Mouse (Mus musculus): ENCODE data around the gene Bcl11b. TPM values are rescaled to one million over a fixed set of nuclear protein-coding genes. Genes with fewer than 3 reads are reported as not detected.

Bcl11b gene
- polyA plus RNA-seq, 1 experiment from 2014 or later, result 5.2 TPM

DNA sequence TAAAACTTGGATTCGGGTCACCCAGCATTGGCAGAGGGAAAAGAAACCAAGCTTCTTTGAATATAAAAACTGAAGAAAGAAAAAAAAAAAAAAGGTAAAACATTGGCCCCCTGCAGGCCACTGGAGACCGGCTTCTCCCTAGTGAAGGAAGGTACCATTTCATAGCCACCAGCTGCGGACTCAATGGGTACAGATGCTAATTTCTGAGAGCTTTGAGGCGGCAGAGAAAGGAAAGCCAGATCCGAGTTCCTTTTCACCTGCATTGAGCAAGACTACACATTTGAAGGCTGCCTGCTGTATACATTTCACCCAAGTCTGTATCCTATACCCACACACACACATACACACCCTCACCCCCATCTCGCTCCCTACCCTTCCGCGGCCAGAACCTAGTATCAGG is 26.3 kb downstream of the Bcl11b start:
- H3K4me3 ChIP-seq (ENCODE audit: low read depth, low read length), result no peak overlapping the region
- no peak overlapping the region for H3K9ac ChIP-seq (ENCODE audit: low read depth, low read length)
- no peak for ATAC-seq
- 0 out of 2 replicates have a peak, but pooled peaks have one; percentile 9 for TF ChIP-seq CTCF (IDR thresholded peaks at IDR 0.05; ENCODE audit: low read depth)
- 80% methylated on average over 8 of the region's 8 CpGs for WGBS
- H3K9me3 ChIP-seq (ENCODE audit: control insufficient read depth), result no peaks in the 10 kb centered on the region
- H3K27ac ChIP-seq (ENCODE audit: low read depth, low read length), result no peak overlapping the region
- 0 out of 2 replicates have a peak, but pooled peaks cover 7% of the 10 kb centered on the region for H3K4me1 ChIP-seq (replicated peaks; ENCODE audit: control insufficient read depth, insufficient read depth, low read length)
- no peak overlapping the region for H3K4me2 ChIP-seq (replicated peaks; ENCODE audit: low read depth)
- H3K27me3 ChIP-seq (replicated peaks; ENCODE audit: control insufficient read depth, insufficient read depth, low read length), result no peaks in the 10 kb centered on the region
- H3K36me3 ChIP-seq (ENCODE audit: control insufficient read depth, insufficient read depth), result no peaks in the 10 kb centered on the region

DNA sequence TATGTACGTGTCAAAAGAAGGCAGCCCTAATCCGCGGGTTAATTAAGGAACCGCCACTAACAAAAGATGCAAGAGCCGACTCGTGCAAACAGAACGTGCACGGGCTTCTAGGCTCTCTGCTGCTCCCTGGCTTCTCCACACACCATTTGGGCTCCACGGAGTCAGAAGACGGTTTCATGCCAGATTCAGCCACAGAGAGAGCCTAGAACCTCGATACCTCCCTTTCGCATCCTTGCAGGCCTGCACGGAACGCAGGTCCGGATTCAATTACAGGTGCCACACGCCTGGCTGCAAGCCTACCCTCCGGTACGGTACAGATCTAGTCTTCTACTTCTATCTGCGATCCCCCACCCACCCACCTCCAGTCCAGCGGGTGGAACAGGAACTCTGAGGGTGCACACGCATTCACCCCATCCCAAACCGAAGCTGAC is 26.8 kb downstream of the Bcl11b start:
- no peak for ATAC-seq
- TF ChIP-seq CTCF (IDR thresholded peaks at IDR 0.05; ENCODE audit: low read depth), result peak; percentile 53
- no peak overlapping the region for H3K4me3 ChIP-seq (ENCODE audit: low read depth, low read length)
- H3K27ac ChIP-seq (ENCODE audit: low read depth, low read length), result no peak overlapping the region
- H3K9me3 ChIP-seq (ENCODE audit: control insufficient read depth), result no peaks in the 10 kb centered on the region
- H3K27me3 ChIP-seq (replicated peaks; ENCODE audit: control insufficient read depth, insufficient read depth, low read length), result no peaks in the 10 kb centered on the region
- no peaks in the 10 kb centered on the region for H3K36me3 ChIP-seq (ENCODE audit: control insufficient read depth, insufficient read depth)
- WGBS, result 56% methylated on average over 22 of the region's 22 CpGs
- no peak overlapping the region for H3K9ac ChIP-seq (ENCODE audit: low read depth, low read length)
- peak overlapping the region; percentile 45 for H3K4me2 ChIP-seq (replicated peaks; ENCODE audit: low read depth)
- 0 out of 2 replicates have a peak, but pooled peaks cover 7% of the 10 kb centered on the region for H3K4me1 ChIP-seq (replicated peaks; ENCODE audit: control insufficient read depth, insufficient read depth, low read length)

DNA sequence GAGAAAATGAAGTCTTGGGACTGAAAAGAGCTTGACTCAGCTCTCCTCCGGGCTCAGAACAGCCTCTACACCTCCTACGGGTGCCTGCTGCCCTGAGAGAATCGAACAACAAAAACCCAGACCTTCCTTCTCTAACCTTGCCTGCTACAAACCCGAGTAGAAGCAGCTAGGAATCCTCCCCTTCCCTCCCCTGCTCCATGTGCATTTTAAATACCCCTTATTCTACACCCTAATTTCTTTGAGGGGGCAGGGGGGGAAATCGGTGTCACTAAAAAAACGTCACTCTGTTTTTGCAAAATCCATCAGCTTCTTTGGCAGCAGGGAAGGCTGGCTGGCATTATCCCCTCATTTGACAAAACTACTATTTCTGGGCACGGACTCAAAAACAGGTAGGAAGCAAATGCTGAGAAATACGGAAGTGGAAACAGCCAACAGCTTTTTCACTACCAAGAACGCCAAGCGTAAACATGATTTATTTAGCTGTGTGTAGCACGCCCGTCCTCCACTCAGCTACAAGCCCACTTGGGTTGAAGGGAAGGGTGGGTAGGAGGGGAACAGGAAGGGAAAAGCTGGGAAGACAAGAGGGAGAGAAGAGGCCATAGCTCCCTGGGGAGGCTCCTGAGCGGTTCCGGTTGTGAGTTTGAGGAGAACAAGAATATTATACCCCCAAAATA is 27.4 kb downstream of the Bcl11b start:
- Histone ChIP-seq H3K27me3 (replicated peaks; ENCODE audit: control insufficient read depth, insufficient read depth, low read length) (no peaks in the 10 kb centered on the region), H3K9me3 (ENCODE audit: control insufficient read depth) (no peaks in the 10 kb centered on the region), H3K4me1 (replicated peaks; ENCODE audit: control insufficient read depth, insufficient read depth, low read length) (0 out of 2 replicates have a peak, but pooled peaks cover 7% of the 10 kb centered on the region), H3K36me3 (ENCODE audit: control insufficient read depth, insufficient read depth) (no peaks in the 10 kb centered on the region), H3K27ac (ENCODE audit: low read depth, low read length) (no peak overlapping the region), H3K4me2 (replicated peaks; ENCODE audit: low read depth) (peak overlapping the region; percentile 45), H3K9ac (ENCODE audit: low read depth, low read length) (no peak overlapping the region), H3K4me3 (ENCODE audit: low read depth, low read length) (no peak overlapping the region)
- WGBS, result 49% methylated on average over 14 of the region's 14 CpGs
- no peak for TF ChIP-seq CTCF (IDR thresholded peaks at IDR 0.05; ENCODE audit: low read depth)
- ATAC-seq, result no peak

DNA sequence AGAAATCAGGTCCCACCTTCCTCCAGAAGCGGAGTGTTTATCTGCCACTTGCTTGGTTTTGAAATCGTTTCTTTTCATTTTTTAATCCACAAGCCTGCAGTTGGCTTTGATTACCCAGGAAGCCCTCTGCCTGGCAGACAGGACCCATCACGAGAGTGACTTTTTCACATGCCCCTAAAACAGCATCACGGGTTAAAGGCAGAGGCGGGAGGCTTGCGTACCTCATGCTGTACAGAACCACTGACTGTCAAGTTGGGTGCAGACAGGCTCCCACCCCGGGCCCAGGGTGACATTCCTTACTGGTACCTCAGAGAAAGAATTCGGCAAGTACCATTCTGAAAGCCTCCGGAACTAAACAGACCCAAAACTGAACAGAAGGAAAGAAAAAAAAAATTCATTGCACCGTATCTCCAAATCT is 27.9 kb downstream of the Bcl11b start:
- Histone ChIP-seq H3K4me3 (ENCODE audit: low read depth, low read length) (no peak overlapping the region), H3K4me2 (replicated peaks; ENCODE audit: low read depth) (no peak overlapping the region), H3K27me3 (replicated peaks; ENCODE audit: control insufficient read depth, insufficient read depth, low read length) (no peaks in the 10 kb centered on the region), H3K27ac (ENCODE audit: low read depth, low read length) (no peak overlapping the region), H3K4me1 (replicated peaks; ENCODE audit: control insufficient read depth, insufficient read depth, low read length) (0 out of 2 replicates have a peak, but pooled peaks cover 7% of the 10 kb centered on the region), H3K9ac (ENCODE audit: low read depth, low read length) (no peak overlapping the region), H3K36me3 (ENCODE audit: control insufficient read depth, insufficient read depth) (no peaks in the 10 kb centered on the region), H3K9me3 (ENCODE audit: control insufficient read depth) (no peaks in the 10 kb centered on the region)
- WGBS, result 81% methylated on average over 10 of the region's 10 CpGs
- TF ChIP-seq CTCF (IDR thresholded peaks at IDR 0.05; ENCODE audit: low read depth), result no peak
- no peak for ATAC-seq

- no peak for ATAC-seq
- no peak for TF ChIP-seq CTCF (IDR thresholded peaks at IDR 0.05; ENCODE audit: low read depth)
- no peak overlapping the region for H3K27ac ChIP-seq (ENCODE audit: low read depth, low read length)
- H3K9me3 ChIP-seq (ENCODE audit: control insufficient read depth), result no peaks in the 10 kb centered on the region
- 84% methylated on average over 11 of the region's 11 CpGs for WGBS
- no peaks in the 10 kb centered on the region for H3K27me3 ChIP-seq (replicated peaks; ENCODE audit: control insufficient read depth, insufficient read depth, low read length)
- 0 out of 2 replicates have a peak, but pooled peaks cover under 1% of the 10 kb centered on the region for H3K4me1 ChIP-seq (replicated peaks; ENCODE audit: control insufficient read depth, insufficient read depth, low read length)
- H3K36me3 ChIP-seq (ENCODE audit: control insufficient read depth, insufficient read depth), result no peaks in the 10 kb centered on the region
- H3K9ac ChIP-seq (ENCODE audit: low read depth, low read length), result no peak overlapping the region
- no peak overlapping the region for H3K4me3 ChIP-seq (ENCODE audit: low read depth, low read length)
- H3K4me2 ChIP-seq (replicated peaks; ENCODE audit: low read depth), result no peak overlapping the region
Observed at GRCm38 (mm10) chr12:107974504-107974903, 28.9 kb downstream of the Bcl11b start.

DNA sequence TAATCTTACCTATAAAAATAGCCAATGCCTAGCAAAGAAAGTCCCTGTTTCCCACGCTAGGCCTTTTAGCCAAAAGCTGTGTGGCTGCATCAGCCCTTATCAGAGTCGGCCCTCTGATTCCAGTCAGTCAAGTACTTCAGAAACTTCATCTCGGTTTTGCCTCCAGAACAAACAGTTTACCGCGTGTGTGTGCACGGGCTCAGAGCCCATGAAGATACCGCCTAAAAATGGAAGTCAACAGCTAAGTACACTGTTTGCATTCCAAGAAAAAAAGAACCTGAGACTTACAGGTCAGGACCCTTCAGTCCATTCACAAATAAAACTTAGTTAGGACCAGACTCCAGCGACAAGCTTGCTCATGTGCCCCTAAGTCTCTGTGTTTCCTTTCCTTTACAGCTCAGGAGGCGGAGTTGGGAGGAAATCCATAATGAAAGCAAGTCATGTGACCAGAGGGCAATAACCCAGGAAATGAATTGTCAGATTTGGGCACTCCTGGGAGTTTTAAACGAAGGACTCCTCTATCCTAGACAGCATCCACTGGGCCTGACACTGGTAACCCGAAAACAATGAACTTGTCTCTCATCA is 29.8 kb downstream of the Bcl11b start:
- no peak for TF ChIP-seq CTCF (IDR thresholded peaks at IDR 0.05; ENCODE audit: low read depth)
- 30% methylated on average over 11 of the region's 11 CpGs for WGBS
- Histone ChIP-seq H3K4me2 (replicated peaks; ENCODE audit: low read depth) (peak overlapping the region; percentile 54), H3K27ac (ENCODE audit: low read depth, low read length) (peak overlapping the region; percentile 28; the same call in 1 of the 2 replicates), H3K4me1 (replicated peaks; ENCODE audit: control insufficient read depth, insufficient read depth, low read length) (no peaks in the 10 kb centered on the region), H3K9me3 (ENCODE audit: control insufficient read depth) (no peaks in the 10 kb centered on the region), H3K27me3 (replicated peaks; ENCODE audit: control insufficient read depth, insufficient read depth, low read length) (no peaks in the 10 kb centered on the region), H3K4me3 (ENCODE audit: low read depth, low read length) (peak overlapping the region; percentile 18), H3K9ac (ENCODE audit: low read depth, low read length) (peak overlapping the region; percentile 31; the same call in 1 of the 2 replicates), H3K36me3 (ENCODE audit: control insufficient read depth, insufficient read depth) (no peaks in the 10 kb centered on the region)
- peak; percentile 31 for ATAC-seq
